In genomic region chr2:150643166-150643565, GRCm38 (mm10) we compare ENCODE assay signal across 16 mouse cellular contexts. TPM values are rescaled to one million over a fixed set of nuclear protein-coding genes. Genes with fewer than 3 reads are reported as not detected.
A peak's percentile ranks its signal among the peaks of the same experiment; 100 is the strongest.
DNase-seq lines count a peak whose midpoint lies in the region; ATAC-seq and TF ChIP-seq lines count a peak whose summit lies in the region.
"Had no signal": no experiment of that assay in that cellular context is flagged by ENCODE, and none has a peak within 500 bp of the region (broad histone marks: within the 10 kb centered on the region; RNA-seq: fewer than 3 reads in every experiment).

No protein-coding gene starts in this region.

- peaks cover 4% of the 10 kb centered on the region; the same call in 1 of the 2 replicates for H3K36me3 ChIP-seq in forebrain, embryonic 10.5 days (replicated peaks)
- H3K36me3 ChIP-seq in hindbrain, embryonic 14.5 days (replicated peaks; ENCODE audit: control insufficient read depth, insufficient read depth): no peaks in the 10 kb centered on the region
- no peaks in the 10 kb centered on the region for H3K36me3 ChIP-seq in midbrain, postnatal 0 days (ENCODE audit: insufficient read depth, low read length)
- H3K36me3 ChIP-seq: lung, embryonic 15.5 days had no signal

- no peaks in the 10 kb centered on the region for H3K27me3 ChIP-seq in forebrain, embryonic 10.5 days (ENCODE audit: poor library complexity, severe bottlenecking)
- no peaks in the 10 kb centered on the region for H3K27me3 ChIP-seq in hindbrain, embryonic 14.5 days (ENCODE audit: control insufficient read depth, insufficient read depth, low read length)
- no peaks in the 10 kb centered on the region for H3K27me3 ChIP-seq in midbrain, postnatal 0 days (ENCODE audit: insufficient read depth, low read length)
- H3K27me3 ChIP-seq: lung, embryonic 15.5 days had no signal

- DNase-seq in adrenal gland, adult 2 months: peak; percentile 62
- no peak for DNase-seq in adrenal gland, postnatal 4 days (ENCODE audit: low spot score in 2 of 2)
- no peak for DNase-seq in forebrain, embryonic 10.5 days (ENCODE audit: extremely low spot score, low spot score)
- DNase-seq in hindbrain, embryonic 14.5 days (ENCODE audit: low spot score): no peak
- no peak for DNase-seq in midbrain, postnatal 0 days (ENCODE audit: low spot score)
- DNase-seq in layer of hippocampus, postnatal 14 days (ENCODE audit: low spot score in 2 of 2): no peak
- no peak for DNase-seq in urinary bladder, postnatal 10 days (ENCODE audit: low spot score)
- no peak for DNase-seq in gastrocnemius, postnatal 25 days
- DNase-seq: heart, adult 11 months; kidney, adult 9 months; liver had no signal

- H3K9ac ChIP-seq in hindbrain, embryonic 14.5 days: no peak overlapping the region
- no peak overlapping the region for H3K9ac ChIP-seq in midbrain, postnatal 0 days (replicated peaks; ENCODE audit: low read length, poor library complexity, severe bottlenecking)
- H3K9ac ChIP-seq: lung, embryonic 15.5 days had no signal

- no peak overlapping the region for H3K4me3 ChIP-seq in forebrain, embryonic 10.5 days
- no peak overlapping the region for H3K4me3 ChIP-seq in hindbrain, embryonic 14.5 days (replicated peaks; ENCODE audit: low read length)
- no peak overlapping the region for H3K4me3 ChIP-seq in midbrain, postnatal 0 days (ENCODE audit: low read depth, low read length)
- H3K4me3 ChIP-seq: lung, embryonic 15.5 days; megakaryocyte, embryonic 14.5 days had no signal

- H3K27ac ChIP-seq in forebrain, embryonic 10.5 days: peak overlapping the region; percentile 86
- peak overlapping the region; percentile 84 for H3K27ac ChIP-seq in hindbrain, embryonic 14.5 days
- H3K27ac ChIP-seq in midbrain, postnatal 0 days (ENCODE audit: low read depth, low read length): peak overlapping the region; percentile 83
- H3K27ac ChIP-seq: lung, embryonic 15.5 days had no signal

- no peak for ATAC-seq in hindbrain, embryonic 14.5 days (ENCODE audit: low FRiP score)
- ATAC-seq in midbrain, postnatal 0 days (ENCODE audit: low FRiP score): no peak

- TF ChIP-seq CTCF in midbrain, postnatal 0 days (IDR thresholded peaks at IDR 0.05): no peak

- peaks cover 47% of the 10 kb centered on the region for H3K4me1 ChIP-seq in forebrain, embryonic 10.5 days
- peaks cover 4% of the 10 kb centered on the region for H3K4me1 ChIP-seq in hindbrain, embryonic 14.5 days (replicated peaks; ENCODE audit: control insufficient read depth, insufficient read depth, low read length)
- H3K4me1 ChIP-seq in midbrain, postnatal 0 days (ENCODE audit: insufficient read depth, low read length): no peaks in the 10 kb centered on the region
- H3K4me1 ChIP-seq: lung, embryonic 15.5 days had no signal

- H3K4me2 ChIP-seq in hindbrain, embryonic 14.5 days (replicated peaks): 0 out of 2 replicates have a peak overlapping the region, but pooled peaks have one; percentile 26
- H3K4me2 ChIP-seq in midbrain, postnatal 0 days (ENCODE audit: low read depth, low read length, poor library complexity, severe bottlenecking): no peak overlapping the region
- H3K4me2 ChIP-seq: lung, embryonic 15.5 days had no signal

- WGBS in forebrain, embryonic 10.5 days: 91% methylated on average over 1 of the region's 1 CpGs
- WGBS in hindbrain, embryonic 14.5 days: 64% methylated on average over 1 of the region's 1 CpGs
- 77% methylated on average over 1 of the region's 1 CpGs for WGBS in midbrain, postnatal 0 days

- no peaks in the 10 kb centered on the region for H3K9me3 ChIP-seq in forebrain, embryonic 10.5 days
- no peaks in the 10 kb centered on the region for H3K9me3 ChIP-seq in hindbrain, embryonic 14.5 days (ENCODE audit: control insufficient read depth, low read length)
- no peaks in the 10 kb centered on the region for H3K9me3 ChIP-seq in midbrain, postnatal 0 days (ENCODE audit: low read length)
- H3K9me3 ChIP-seq: lung, embryonic 15.5 days; megakaryocyte, embryonic 14.5 days had no signal

RNA-seq across cellular contexts. Expression of gene Acss1, which starts 25.1 kb away (rescaled TPM):
- 10 to 100 TPM; 23.5 to 38.3 TPM for total RNA-seq in adrenal gland, adult 2 months (2021)
- 30.3 and 49.8 TPM in 2 replicates for polyA plus RNA-seq in adrenal gland, adult 2 months (2012; rRNA removed)
- total RNA-seq in adrenal gland, postnatal 4 days (2021): 10 to 100 TPM; 10.8 to 17.1 TPM
- 14.1 and 17.6 TPM in 2 replicates for polyA plus RNA-seq in forebrain, embryonic 10.5 days (2016; fragmentation: Nextera tagmentation; extraction: Ambion mirVana)
- polyA plus RNA-seq in hindbrain, embryonic 14.5 days (2014; fragmentation: Nextera tagmentation; extraction: Ambion mirVana): 14.8 and 18.2 TPM in 2 replicates
- 22.7 and 26.1 TPM in 2 replicates for total RNA-seq in midbrain, postnatal 0 days (2014; rRNA removed)
- 14.5 and 16.4 TPM in 2 replicates for polyA plus RNA-seq in midbrain, postnatal 0 days (2015; fragmentation: Nextera tagmentation; extraction: Ambion mirVana)
- total RNA-seq in layer of hippocampus, postnatal 14 days (2021): 10 to 100 TPM; 20.5 to 21.0 TPM
- total RNA-seq in gastrocnemius, postnatal 25 days (2021): 10 to 100 TPM in 1 of 2 experiments, 1 to 10 TPM in 1; 6.8 to 16.6 TPM

RNA-seq across cellular contexts. Expression of gene Apmap, which starts 34.8 kb away (rescaled TPM):
- 100 to 1,000 TPM; 113 to 195 TPM for total RNA-seq in adrenal gland, adult 2 months (2021)
- 45.3 and 46.1 TPM in 2 replicates for polyA plus RNA-seq in adrenal gland, adult 2 months (2012; rRNA removed)
- 10 to 100 TPM; 87.6 to 95.1 TPM for total RNA-seq in adrenal gland, postnatal 4 days (2021)
- polyA plus RNA-seq in forebrain, embryonic 10.5 days (2016; fragmentation: Nextera tagmentation; extraction: Ambion mirVana): 34.2 and 34.9 TPM in 2 replicates
- polyA plus RNA-seq in hindbrain, embryonic 14.5 days (2014; fragmentation: Nextera tagmentation; extraction: Ambion mirVana): 41.6 and 42.6 TPM in 2 replicates
- total RNA-seq in midbrain, postnatal 0 days (2014; rRNA removed): 33.1 and 34.6 TPM in 2 replicates
- polyA plus RNA-seq in midbrain, postnatal 0 days (2015; fragmentation: Nextera tagmentation; extraction: Ambion mirVana): 50.3 and 52.2 TPM in 2 replicates
- 10 to 100 TPM; 55.4 to 59.9 TPM for total RNA-seq in layer of hippocampus, postnatal 14 days (2021)
- 10 to 100 TPM; 17.9 to 22.3 TPM for total RNA-seq in gastrocnemius, postnatal 25 days (2021)

RNA-seq across cellular contexts. Expression of gene Vsx1, which starts 46.0 kb away (rescaled TPM):
- not detected for total RNA-seq in adrenal gland, adult 2 months (2021)
- polyA plus RNA-seq in adrenal gland, adult 2 months (2012; rRNA removed): not detected in 2 replicates
- not detected for total RNA-seq in adrenal gland, postnatal 4 days (2021)
- polyA plus RNA-seq in forebrain, embryonic 10.5 days (2016; fragmentation: Nextera tagmentation; extraction: Ambion mirVana): 0.05 TPM in 1 of 2 replicates, not detected in the other
- polyA plus RNA-seq in hindbrain, embryonic 14.5 days (2014; fragmentation: Nextera tagmentation; extraction: Ambion mirVana): 0.05 TPM in 2 replicates
- total RNA-seq in midbrain, postnatal 0 days (2014; rRNA removed): 0.14 TPM in 1 of 2 replicates, not detected in the other
- polyA plus RNA-seq in midbrain, postnatal 0 days (2015; fragmentation: Nextera tagmentation; extraction: Ambion mirVana): 0.07 and 0.11 TPM in 2 replicates
- total RNA-seq in layer of hippocampus, postnatal 14 days (2021): under 1 TPM; 0.09 to 0.10 TPM
- not detected for total RNA-seq in gastrocnemius, postnatal 25 days (2021)
- polyA plus RNA-seq: heart, postnatal 0 days; lung, embryonic 15.5 days; small intestine, adult 2 months; testis, adult 2 months had no signal
